Mouse (Mus musculus) cerebellum, adult 11 months (tissue): ENCODE measurements at regions not wholly inside any gene's neighbourhood (a gene's known extent, or its start where the extent isn't known, plus 50 kb on each side); places are given as distances from the start of the nearest gene placed in this dataset.

Source experiments
- DNase-seq: peaks from one replicate; pipeline ENCODE4 v3.0.0; 2022

- no peak for DNase-seq
Measured at GRCm38 (mm10) chr1:137926326-137926725, 249.2 kb downstream of the Ptprc start.

GRCm38 (mm10) chr1:137924156-137924555, 251.4 kb downstream of the Ptprc start:
- no peak for DNase-seq

- no peak for DNase-seq
Measured at GRCm38 (mm10) chr1:137923705-137924104, 251.8 kb downstream of the Ptprc start.

- DNase-seq: no peak
Measured at GRCm38 (mm10) chr1:137922769-137923168, 252.7 kb downstream of the Ptprc start.

GRCm38 (mm10) chr1:137921592-137921991, 253.9 kb downstream of the Ptprc start:
- DNase-seq: no peak

GRCm38 (mm10) chr1:137919739-137920563, 255.6 kb downstream of the Ptprc start:
- DNase-seq: no peak

GRCm38 (mm10) chr1:137917449-137917848, 258.1 kb downstream of the Ptprc start:
- no peak for DNase-seq

- DNase-seq: no peak
Measured at GRCm38 (mm10) chr1:137906883-137907282, 268.6 kb downstream of the Ptprc start.

GRCm38 (mm10) chr1:137906477-137906876, 269.0 kb downstream of the Ptprc start:
- no peak for DNase-seq

- no peak for DNase-seq
Measured at GRCm38 (mm10) chr1:137905566-137905965, 269.9 kb downstream of the Ptprc start.

GRCm38 (mm10) chr1:137903351-137903750, 272.2 kb downstream of the Ptprc start:
- DNase-seq: no peak

- DNase-seq: no peak
Measured at GRCm38 (mm10) chr1:137902859-137903258, 272.6 kb downstream of the Ptprc start.

GRCm38 (mm10) chr1:137901996-137902395, 273.5 kb downstream of the Ptprc start:
- no peak for DNase-seq

- no peak for DNase-seq
Measured at GRCm38 (mm10) chr1:137901211-137901610, 274.3 kb downstream of the Ptprc start.

GRCm38 (mm10) chr1:137900621-137901071, 274.9 kb downstream of the Ptprc start:
- DNase-seq: peak; percentile 38

GRCm38 (mm10) chr1:137899916-137900601, 275.4 kb downstream of the Ptprc start:
- DNase-seq: peak; percentile 61

GRCm38 (mm10) chr1:137899305-137899704, 276.2 kb downstream of the Ptprc start:
- no peak for DNase-seq

- DNase-seq: no peak
Measured at GRCm38 (mm10) chr1:137898891-137899290, 276.6 kb downstream of the Ptprc start.

- peak; percentile 79 for DNase-seq
Measured at GRCm38 (mm10) chr1:137898397-137898796, 277.1 kb downstream of the Ptprc start.

GRCm38 (mm10) chr1:137881656-137882055, 293.9 kb downstream of the Ptprc start:
- DNase-seq: no peak

GRCm38 (mm10) chr1:137874361-137874760, 301.1 kb downstream of the Ptprc start:
- DNase-seq: no peak

- DNase-seq: no peak
Measured at GRCm38 (mm10) chr1:137873628-137874027, 301.9 kb downstream of the Ptprc start.

- no peak for DNase-seq
Measured at GRCm38 (mm10) chr1:137865030-137865429, 310.5 kb downstream of the Ptprc start.

GRCm38 (mm10) chr1:137863506-137863905, 312.0 kb downstream of the Ptprc start:
- DNase-seq: no peak
